Mouse (Mus musculus) cerebellum, adult 2 months (tissue): ENCODE results near the gene Rbm33.

Experiments
- CTCF ChIP-seq: fragments of 200-500 bp; IDR thresholded peaks from 2 replicates; pipeline ENCODE4 v1.5.1; 2011; ENCODE audit warnings: low read depth, mild to moderate bottlenecking, control low read depth, low read length, moderate library complexity, borderline replicate concordance; ENCODE audit not compliant: insufficient read depth
- POLR2A ChIP-seq: fragments of 200-500 bp; IDR thresholded peaks from 2 replicates; pipeline ENCODE4 v1.6.1; 2011; ENCODE audit warnings: low read length, control low read depth, borderline replicate concordance; ENCODE audit not compliant: insufficient read depth

- TF ChIP-seq CTCF (no peak), POLR2A (no peak)
Observed at GRCm38 (mm10) chr5:28324457-28324856, 7.5 kb downstream of the Rbm33 start.
